27 mouse cellular contexts compared by ENCODE assay signal in the genomic region with DNA sequence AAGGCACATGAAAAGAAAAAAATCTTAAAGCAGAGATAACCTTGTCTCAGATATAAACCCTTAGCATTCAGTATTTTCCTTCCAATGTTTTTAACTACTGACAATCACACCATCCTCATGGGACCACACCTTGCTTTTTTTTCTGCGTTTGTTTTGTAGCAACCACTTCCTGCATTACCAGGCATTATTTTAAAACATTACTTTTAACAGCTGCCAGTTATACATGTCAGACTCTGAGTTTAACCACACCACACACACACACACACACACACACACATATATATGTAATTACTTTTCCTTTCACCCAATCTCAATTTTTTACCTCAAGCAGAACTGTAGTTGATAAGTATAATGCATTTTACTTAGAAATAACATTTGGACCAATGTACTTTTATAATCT.
DNase-seq lines count a peak whose midpoint lies in the region; ATAC-seq lines count a peak whose summit lies in the region.
"Had no signal": no experiment of that assay in that cellular context is flagged by ENCODE, and none has a peak within 500 bp of the region (broad histone marks: within the 10 kb centered on the region; RNA-seq: fewer than 3 reads in every experiment).

No protein-coding gene starts in this region.

- no peaks in the 10 kb centered on the region for H3K27me3 ChIP-seq in hindbrain, embryonic 10.5 days (ENCODE audit: insufficient read depth, poor library complexity, severe bottlenecking)
- H3K27me3 ChIP-seq: embryonic facial prominence, embryonic 13.5 days; forebrain, embryonic 12.5 days; heart, embryonic 15.5 days; hindbrain, embryonic 15.5 days; limb, embryonic 13.5 days; liver, embryonic 12.5 days; Patski had no signal

- ATAC-seq in megakaryocyte, adult 5-6 weeks (ENCODE audit: poor library complexity, severe bottlenecking) = peak; percentile 49
- ATAC-seq: liver, embryonic 12.5 days; Patski had no signal

- intact Hi-C loops in left cerebral cortex, postnatal 4 days (cut with DNase I) = no loop called here

- H3K36me3 ChIP-seq in hindbrain, embryonic 10.5 days = no peaks in the 10 kb centered on the region
- H3K36me3 ChIP-seq: embryonic facial prominence, embryonic 13.5 days; forebrain, embryonic 12.5 days; G1E; heart, embryonic 15.5 days; hindbrain, embryonic 15.5 days; limb, embryonic 13.5 days; liver, embryonic 12.5 days had no signal

- DNase-seq in spleen, postnatal 36 days (ENCODE audit: low spot score in 2 of 2) = peak; percentile 22 to 43
- no peak for DNase-seq in spleen, postnatal 4 days (ENCODE audit: low spot score in 2 of 2)
- DNase-seq in CD8-positive naive resting alpha-beta T cell, adult 2 months (ENCODE audit: low read depth in 2 of 2, low spot score in 2 of 2) = peak; percentile 28 to 63
- DNase-seq in hindbrain, embryonic 10.5 days (ENCODE audit: low spot score) = no peak
- no peak for DNase-seq in adrenal gland, adult 8-10 months
- no peak for DNase-seq in left cerebral cortex, postnatal 4 days
- DNase-seq: adrenal gland, postnatal 10 days; cerebellum, adult 2 months; cerebellum, postnatal 25 days; heart, postnatal 4 days; kidney, adult 11 months; kidney, postnatal 4 days; lung, adult 18-20 months; lung, postnatal 4 days; retina, postnatal 1 day; right cerebral cortex, postnatal 4 days; thymus, postnatal 14 days had no signal

- H3K9me3 ChIP-seq in hindbrain, embryonic 10.5 days = no peaks in the 10 kb centered on the region
- H3K9me3 ChIP-seq: embryonic facial prominence, embryonic 13.5 days; forebrain, embryonic 12.5 days; heart, embryonic 15.5 days; hindbrain, embryonic 15.5 days; limb, embryonic 13.5 days; liver, embryonic 12.5 days had no signal

- WGBS in hindbrain, embryonic 10.5 days = 89% methylated on average over 1 of the region's 1 CpGs

- no peak overlapping the region for H3K27ac ChIP-seq in hindbrain, embryonic 10.5 days
- H3K27ac ChIP-seq: embryonic facial prominence, embryonic 13.5 days; forebrain, embryonic 12.5 days; heart, embryonic 15.5 days; hindbrain, embryonic 15.5 days; limb, embryonic 13.5 days; liver, embryonic 12.5 days had no signal

- no peak overlapping the region for H3K4me3 ChIP-seq in hindbrain, embryonic 10.5 days
- H3K4me3 ChIP-seq: embryonic facial prominence, embryonic 13.5 days; erythroblast, embryonic 14.5 days; forebrain, embryonic 12.5 days; heart, embryonic 15.5 days; hindbrain, embryonic 15.5 days; limb, embryonic 13.5 days; liver, embryonic 12.5 days had no signal

- peaks cover 5% of the 10 kb centered on the region; the same call in 1 of the 2 replicates for H3K4me1 ChIP-seq in hindbrain, embryonic 10.5 days (replicated peaks)
- H3K4me1 ChIP-seq: forebrain, embryonic 12.5 days; hindbrain, embryonic 15.5 days; limb, embryonic 13.5 days; liver, embryonic 12.5 days had no signal

Comparison
In these comparisons a context has a peak if more than half of its experiments do, and no peak if none do; other contexts are left out.
1. DNase-seq: peak in spleen, postnatal 36 days (2 of 2) and CD8-positive naive resting alpha-beta T cell, adult 2 months (2 of 2); none in spleen, postnatal 4 days (0 of 2), hindbrain, embryonic 10.5 days (single experiment), adrenal gland, adult 8-10 months (single experiment) and left cerebral cortex, postnatal 4 days (single experiment).